Mouse (Mus musculus) hindbrain, embryonic 15.5 days (tissue): Measurements from ENCODE around the gene Ephb1. TPM values are rescaled to one million over a fixed set of nuclear protein-coding genes. Genes with fewer than 3 reads are reported as not detected.

Experiments used
- ATAC-seq: fragments of 200-750 bp; cut with Nextera tagmentation; 2 replicates; pipeline ENCODE4 v1.8.0; 2017; ENCODE audit warnings: low read depth, moderate number of reproducible peaks, moderate TSS enrichment; ENCODE audit not compliant: low FRiP score
- H3K27ac ChIP-seq: fragments of 300-500 bp; sonication (generic); replicated peaks from 2 replicates; pipeline ENCODE4 v1.5.1; 2015; ENCODE audit warnings: mild to moderate bottlenecking, inconsistent platforms
- H3K27me3 ChIP-seq: fragments of 300-500 bp; sonication (generic); 2 replicates; pipeline ENCODE4 v1.6.1; 2015; ENCODE audit warnings: control low read depth, inconsistent platforms
- H3K36me3 ChIP-seq: fragments of 300-500 bp; sonication (generic); 2 replicates; pipeline ENCODE4 v1.6.1; 2015; ENCODE audit warnings: control low read depth, inconsistent platforms
- H3K4me1 ChIP-seq: fragments of 300-500 bp; sonication (generic); replicated peaks from 2 replicates; pipeline ENCODE4 v1.6.1; 2015; ENCODE audit warnings: control low read depth, inconsistent platforms
- H3K4me2 ChIP-seq: fragments of 300-500 bp; sonication (generic); 2 replicates; pipeline ENCODE4 v1.6.1; 2015; ENCODE audit warnings: moderate library complexity, mild to moderate bottlenecking, inconsistent platforms
- H3K4me3 ChIP-seq: fragments of 300-500 bp; sonication (generic); 2 replicates; pipeline ENCODE4 v1.5.1; 2015; ENCODE audit warnings: mild to moderate bottlenecking, inconsistent platforms
- H3K9ac ChIP-seq: fragments of 300-500 bp; sonication (generic); 2 replicates; pipeline ENCODE4 v1.6.1; 2015; ENCODE audit warnings: inconsistent platforms
- H3K9me3 ChIP-seq: fragments of 300-500 bp; sonication (generic); 2 replicates; pipeline ENCODE4 v1.6.1; 2016; ENCODE audit warnings: control low read depth, inconsistent platforms
- WGBS: fragments of 180-500 bp; shearing (Covaris S2); methylation state at CpG from one replicate; pipeline ENCODE4 v1.1.7; 2015; 5-methylcytosine and 5-hydroxymethylcytosine counted together
- polyA plus RNA-seq: library from polyadenylated mRNA; unstranded; fragments of >200 nt; fragmentation: Nextera tagmentation; extraction: Ambion mirVana; gene quantifications from 2 replicates; pipeline ENCODE4 v1.2.1, GENCODE M21; 2015

Ephb1 gene
- polyA plus RNA-seq, 1 experiment from 2014 or later: 53.1 TPM

DNA sequence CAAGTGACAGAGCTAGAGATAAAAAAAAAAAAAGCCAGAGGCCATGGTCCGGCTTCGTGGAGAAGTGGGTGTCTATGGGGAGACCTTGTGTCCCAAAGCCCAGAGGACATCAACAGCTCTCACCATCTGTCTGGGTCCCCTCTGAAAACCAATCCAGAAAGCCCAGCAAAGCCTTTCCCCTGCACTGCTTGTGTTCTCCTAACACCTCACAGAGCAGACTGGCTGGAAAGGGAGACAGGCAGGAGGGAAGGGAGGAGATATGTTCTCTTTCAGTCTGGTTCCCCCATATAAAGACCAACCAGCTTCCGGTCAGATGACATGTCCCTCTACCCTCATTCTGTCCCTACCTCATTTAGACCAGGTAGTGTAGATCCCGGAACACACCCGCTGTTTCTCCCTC lies 3.3 kb downstream of the Ephb1 start:
- Histone ChIP-seq H3K27me3 (peaks cover 11% of the 10 kb centered on the region; the same call in 1 of the 2 replicates), H3K9ac (peak overlapping the region; percentile 96)
- WGBS: 41% methylated on average over 5 of the region's 5 CpGs

DNA sequence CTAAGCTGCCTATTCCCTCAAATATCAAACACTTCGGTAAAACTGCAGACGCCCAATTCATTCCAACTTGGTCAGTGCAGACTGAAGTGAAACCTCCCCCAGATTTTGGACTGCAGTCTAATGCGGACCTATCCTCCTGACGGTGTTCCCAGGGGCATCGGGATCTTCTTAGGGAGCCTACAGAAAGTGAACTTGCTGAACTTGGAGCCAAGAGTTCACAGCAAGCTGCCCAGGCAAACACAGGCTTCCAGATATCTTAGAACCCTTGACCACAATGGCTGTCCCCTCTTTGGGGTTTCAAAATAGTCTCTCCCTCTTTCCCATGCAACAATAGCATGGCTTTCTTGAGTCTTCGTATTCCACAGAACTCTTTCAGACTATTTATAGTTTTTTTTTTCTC lies 3.8 kb downstream of the Ephb1 start:
- Histone ChIP-seq H3K4me3 (peak overlapping the region; percentile 87; the same call in 1 of the 2 replicates), H3K9ac (no peak overlapping the region), H3K4me1 (peaks cover 47% of the 10 kb centered on the region), H3K27me3 (peaks cover 5% of the 10 kb centered on the region; the same call in 1 of the 2 replicates), H3K36me3 (no peaks in the 10 kb centered on the region), H3K27ac (no peak overlapping the region), H3K4me2 (peak overlapping the region; percentile 89), H3K9me3 (no peaks in the 10 kb centered on the region)
- 87% methylated on average over 6 of the region's 6 CpGs for WGBS
- ATAC-seq: no peak

More for the DNA sequence above, 3.3 kb downstream of the Ephb1 start:
- ATAC-seq: no peak
- Histone ChIP-seq H3K9me3 (no peaks in the 10 kb centered on the region), H3K36me3 (no peaks in the 10 kb centered on the region), H3K4me3 (peak overlapping the region; percentile 87), H3K4me2 (peak overlapping the region; percentile 89), H3K4me1 (peaks cover 42% of the 10 kb centered on the region), H3K27ac (peak overlapping the region; percentile 86)

DNA sequence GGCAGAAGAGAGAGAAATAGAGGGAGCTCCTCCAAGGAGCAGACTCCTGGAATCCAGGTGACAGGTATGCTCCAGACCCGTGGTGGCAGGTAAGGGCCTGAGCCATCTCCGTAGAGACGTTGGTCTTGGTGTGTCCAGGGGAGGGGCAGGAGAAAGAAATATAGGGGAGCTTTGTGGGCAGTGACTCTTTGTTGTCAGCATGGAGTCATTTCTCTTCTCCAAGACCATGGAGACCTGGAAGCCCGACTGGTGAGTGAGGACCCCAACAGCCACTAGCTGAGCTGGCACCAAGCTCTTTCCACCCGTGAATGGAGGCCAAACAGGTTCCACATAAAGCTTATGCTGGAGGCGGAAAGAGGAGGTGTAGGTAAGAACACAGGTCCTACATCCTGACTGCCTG lies 4.4 kb downstream of the Ephb1 start:
- Histone ChIP-seq H3K9ac (no peak overlapping the region), H3K27ac (no peak overlapping the region), H3K36me3 (no peaks in the 10 kb centered on the region), H3K4me1 (peaks cover 53% of the 10 kb centered on the region), H3K4me3 (no peak overlapping the region), H3K9me3 (no peaks in the 10 kb centered on the region), H3K27me3 (no peaks in the 10 kb centered on the region), H3K4me2 (no peak overlapping the region)
- 85% methylated on average over 6 of the region's 6 CpGs for WGBS
- ATAC-seq: no peak

DNA sequence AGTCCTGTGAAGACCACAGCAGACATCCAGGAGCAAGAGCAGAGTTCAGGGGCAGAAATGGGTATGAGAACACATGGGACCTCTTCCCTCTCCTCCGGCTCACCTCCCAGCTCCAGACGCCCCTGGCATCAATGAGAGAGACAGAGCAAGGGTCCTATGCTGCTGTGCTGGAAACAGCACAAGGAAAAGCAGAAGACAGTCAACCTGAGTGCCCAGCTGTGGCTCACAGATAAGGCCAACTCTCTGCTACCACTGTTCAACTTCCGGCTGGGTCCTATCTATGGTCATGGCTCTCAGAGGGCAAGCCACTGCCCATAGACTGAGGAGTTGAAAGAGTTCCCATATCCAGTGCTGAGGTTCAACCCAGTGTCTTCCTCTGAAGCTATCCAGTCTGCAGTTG lies 7.7 kb downstream of the Ephb1 start:
- Histone ChIP-seq H3K4me2 (no peak overlapping the region), H3K36me3 (no peaks in the 10 kb centered on the region), H3K4me1 (peaks cover 51% of the 10 kb centered on the region), H3K4me3 (no peak overlapping the region), H3K9ac (no peak overlapping the region), H3K9me3 (no peaks in the 10 kb centered on the region), H3K27ac (no peak overlapping the region), H3K27me3 (no peaks in the 10 kb centered on the region)
- ATAC-seq: no peak
- 91% methylated on average over 3 of the region's 3 CpGs for WGBS

DNA sequence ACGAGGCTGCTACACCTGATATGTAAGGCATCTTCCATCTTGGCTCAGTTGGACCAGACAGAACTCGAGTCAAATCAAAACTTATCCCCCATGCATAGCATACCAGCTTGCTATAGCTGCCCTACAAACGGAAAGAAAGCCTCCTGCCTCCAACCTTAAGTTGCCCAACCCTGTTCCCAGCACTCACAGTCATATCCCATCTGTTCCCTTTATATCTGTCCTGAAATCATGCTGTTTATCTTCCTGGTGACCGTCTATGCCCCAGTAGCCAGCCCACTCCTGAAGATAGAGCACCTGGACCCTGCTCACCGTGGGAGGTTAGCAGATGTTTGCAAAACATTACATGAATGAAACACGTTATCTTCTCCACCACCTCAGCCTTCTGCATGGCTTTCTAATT lies 9.0 kb downstream of the Ephb1 start:
- Histone ChIP-seq H3K36me3 (no peaks in the 10 kb centered on the region), H3K4me2 (no peak overlapping the region), H3K9ac (no peak overlapping the region), H3K9me3 (no peaks in the 10 kb centered on the region), H3K27me3 (no peaks in the 10 kb centered on the region), H3K4me3 (no peak overlapping the region), H3K27ac (no peak overlapping the region), H3K4me1 (peaks cover 44% of the 10 kb centered on the region)
- ATAC-seq: no peak
- WGBS: 57% methylated on average over 6 of the region's 6 CpGs

DNA sequence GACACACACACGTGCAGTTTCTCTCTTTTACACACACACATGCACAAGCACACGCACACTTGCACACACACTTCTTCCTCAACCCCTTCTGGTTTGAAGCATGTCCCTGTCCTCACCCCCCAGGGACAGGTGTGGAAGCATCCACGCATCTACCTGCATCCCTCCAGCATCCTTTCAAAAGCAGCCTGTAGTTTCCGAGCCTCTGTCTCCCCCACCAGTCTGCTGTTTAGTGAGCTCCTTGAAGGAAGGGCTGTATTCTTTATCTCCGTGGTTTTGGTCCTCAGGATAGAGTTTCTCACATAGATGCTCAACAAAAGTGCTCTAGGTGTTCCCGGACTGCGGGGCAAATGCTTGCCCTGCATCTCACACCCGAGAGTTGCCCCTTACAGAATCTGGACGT lies 9.4 kb downstream of the Ephb1 start:
- Histone ChIP-seq H3K36me3 (no peaks in the 10 kb centered on the region), H3K27me3 (no peaks in the 10 kb centered on the region), H3K9me3 (no peaks in the 10 kb centered on the region), H3K4me2 (no peak overlapping the region), H3K4me1 (peaks cover 49% of the 10 kb centered on the region), H3K4me3 (no peak overlapping the region), H3K27ac (no peak overlapping the region), H3K9ac (no peak overlapping the region)
- 75% methylated on average over 9 of the region's 9 CpGs for WGBS
- no peak for ATAC-seq

DNA sequence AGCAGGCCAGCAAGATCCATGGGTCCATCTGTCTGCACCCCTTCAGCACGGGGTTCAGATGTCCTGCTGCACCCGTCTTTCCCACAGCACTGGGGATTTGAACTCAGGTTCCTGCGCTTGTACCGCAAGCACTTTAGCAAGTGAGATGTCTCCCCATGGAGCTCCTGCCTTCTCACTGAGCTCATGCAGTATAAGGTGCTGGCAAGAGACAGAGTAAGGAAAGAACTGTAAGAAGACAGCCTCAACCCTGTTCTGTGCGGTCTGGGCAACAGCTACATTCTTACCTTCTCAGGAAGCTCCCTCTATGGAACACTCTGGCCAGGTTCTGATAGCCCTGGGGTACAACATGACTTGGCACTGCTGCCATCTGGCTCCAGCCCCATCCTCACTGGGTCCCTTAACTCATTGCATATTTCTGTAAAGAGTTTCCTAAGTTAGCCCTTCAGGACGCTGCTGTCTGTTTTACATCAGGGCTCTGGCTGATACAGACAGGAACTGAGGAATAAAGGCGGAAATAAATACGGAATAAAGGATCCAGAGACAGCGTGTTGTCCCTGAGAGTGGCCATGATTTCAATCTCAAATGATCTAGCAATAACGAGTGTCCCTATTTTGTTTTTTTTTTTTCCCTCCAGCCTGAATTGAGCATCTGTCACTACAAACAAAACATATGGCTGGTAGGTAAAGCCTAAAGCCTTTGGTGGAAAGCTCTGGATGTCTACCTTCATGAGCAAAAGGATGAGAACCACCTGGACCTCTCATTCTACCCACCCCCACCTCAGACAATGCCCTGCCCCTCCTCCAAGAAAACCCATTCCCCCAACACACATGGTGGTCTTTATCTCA lies 10.2 kb downstream of the Ephb1 start:
- no peaks in the 10 kb centered on the region for H3K36me3 ChIP-seq
- peaks cover 50% of the 10 kb centered on the region for H3K4me1 ChIP-seq
- no peak overlapping the region for H3K4me3 ChIP-seq
- H3K27me3 ChIP-seq: no peaks in the 10 kb centered on the region
- H3K27ac ChIP-seq: no peak overlapping the region
- no peak overlapping the region for H3K9ac ChIP-seq
- no peak overlapping the region for H3K4me2 ChIP-seq
- WGBS: 75% methylated on average over 10 of the region's 10 CpGs
- no peak for ATAC-seq
- no peaks in the 10 kb centered on the region for H3K9me3 ChIP-seq

DNA sequence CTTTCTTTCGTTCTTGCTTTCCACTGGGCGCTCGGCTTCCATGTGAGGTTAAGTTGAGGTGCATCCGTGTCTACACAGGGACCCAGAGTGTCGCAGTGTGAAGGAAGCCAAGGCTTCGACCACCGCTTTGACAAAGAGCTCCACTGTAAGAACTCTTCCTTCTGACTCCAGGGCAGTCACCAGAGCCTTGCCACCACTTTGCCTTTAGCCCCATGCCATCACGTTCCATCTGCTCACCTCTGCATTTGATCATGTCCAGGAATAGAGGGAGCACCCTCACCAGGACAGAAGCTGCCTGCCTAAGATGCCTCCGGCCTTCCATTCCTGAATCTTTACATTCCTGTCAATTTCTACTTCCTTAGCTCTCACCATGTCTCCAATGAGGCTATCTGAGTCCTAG lies 11.4 kb downstream of the Ephb1 start:
- H3K9me3 ChIP-seq: no peaks in the 10 kb centered on the region
- no peak overlapping the region for H3K27ac ChIP-seq
- no peak overlapping the region for H3K9ac ChIP-seq
- no peak overlapping the region for H3K4me3 ChIP-seq
- no peak overlapping the region for H3K4me2 ChIP-seq
- H3K27me3 ChIP-seq: no peaks in the 10 kb centered on the region
- peaks cover 40% of the 10 kb centered on the region for H3K4me1 ChIP-seq
- 95% methylated on average over 9 of the region's 9 CpGs for WGBS
- ATAC-seq: no peak
- no peaks in the 10 kb centered on the region for H3K36me3 ChIP-seq

DNA sequence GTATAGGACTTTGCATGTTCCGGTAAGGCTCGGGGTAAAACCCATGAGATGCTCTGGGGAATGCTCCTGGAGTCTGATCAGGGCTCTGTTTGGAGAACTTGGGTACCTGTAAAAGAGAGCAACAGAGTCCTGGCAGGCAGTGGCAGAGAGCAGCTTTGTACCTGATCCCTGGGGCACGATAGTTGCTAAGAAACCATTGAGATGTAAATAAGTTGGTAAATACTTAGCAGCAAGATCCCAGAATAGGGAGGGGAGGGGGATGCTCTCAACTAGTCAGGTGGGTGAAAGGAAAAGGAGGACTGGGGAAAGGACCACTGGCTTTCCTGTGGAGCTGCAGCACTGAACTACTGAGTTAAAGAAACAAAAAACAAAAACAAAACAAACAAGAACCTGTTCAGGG lies 12.5 kb downstream of the Ephb1 start:
- no peaks in the 10 kb centered on the region for H3K27me3 ChIP-seq
- H3K4me3 ChIP-seq: no peak overlapping the region
- H3K36me3 ChIP-seq: no peaks in the 10 kb centered on the region
- no peak overlapping the region for H3K27ac ChIP-seq
- peaks cover 41% of the 10 kb centered on the region for H3K4me1 ChIP-seq
- no peak for ATAC-seq
- H3K4me2 ChIP-seq: no peak overlapping the region
- H3K9me3 ChIP-seq: no peaks in the 10 kb centered on the region
- H3K9ac ChIP-seq: no peak overlapping the region
- WGBS: 42% methylated on average over 3 of the region's 3 CpGs

DNA sequence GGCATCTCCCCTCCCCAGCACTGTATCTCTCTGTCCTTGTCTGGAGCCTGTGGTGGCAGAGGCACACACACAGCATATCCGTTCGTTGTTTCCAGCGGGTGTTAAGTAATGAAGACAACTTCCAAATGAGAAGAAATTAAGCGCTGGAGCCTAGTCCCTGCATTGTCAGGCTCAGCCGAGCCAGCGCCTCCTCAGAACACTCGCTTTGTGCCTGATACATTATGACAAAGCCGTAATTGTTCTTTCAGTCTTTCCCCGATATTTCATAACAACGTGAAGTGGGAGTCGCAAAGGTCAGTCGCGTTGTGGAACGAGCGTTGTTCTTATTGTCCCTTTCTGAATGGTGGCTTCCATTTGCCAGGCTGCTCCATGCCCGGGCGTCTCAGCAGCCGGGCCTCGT lies 13.7 kb downstream of the Ephb1 start:
- Histone ChIP-seq H3K27ac (no peak overlapping the region), H3K4me2 (no peak overlapping the region), H3K4me1 (peaks cover 32% of the 10 kb centered on the region), H3K27me3 (no peaks in the 10 kb centered on the region), H3K4me3 (no peak overlapping the region), H3K9me3 (no peaks in the 10 kb centered on the region), H3K36me3 (no peaks in the 10 kb centered on the region), H3K9ac (no peak overlapping the region)
- WGBS: 38% methylated on average over 19 of the region's 19 CpGs
- ATAC-seq: no peak; the same call in 1 of the 2 replicates

DNA sequence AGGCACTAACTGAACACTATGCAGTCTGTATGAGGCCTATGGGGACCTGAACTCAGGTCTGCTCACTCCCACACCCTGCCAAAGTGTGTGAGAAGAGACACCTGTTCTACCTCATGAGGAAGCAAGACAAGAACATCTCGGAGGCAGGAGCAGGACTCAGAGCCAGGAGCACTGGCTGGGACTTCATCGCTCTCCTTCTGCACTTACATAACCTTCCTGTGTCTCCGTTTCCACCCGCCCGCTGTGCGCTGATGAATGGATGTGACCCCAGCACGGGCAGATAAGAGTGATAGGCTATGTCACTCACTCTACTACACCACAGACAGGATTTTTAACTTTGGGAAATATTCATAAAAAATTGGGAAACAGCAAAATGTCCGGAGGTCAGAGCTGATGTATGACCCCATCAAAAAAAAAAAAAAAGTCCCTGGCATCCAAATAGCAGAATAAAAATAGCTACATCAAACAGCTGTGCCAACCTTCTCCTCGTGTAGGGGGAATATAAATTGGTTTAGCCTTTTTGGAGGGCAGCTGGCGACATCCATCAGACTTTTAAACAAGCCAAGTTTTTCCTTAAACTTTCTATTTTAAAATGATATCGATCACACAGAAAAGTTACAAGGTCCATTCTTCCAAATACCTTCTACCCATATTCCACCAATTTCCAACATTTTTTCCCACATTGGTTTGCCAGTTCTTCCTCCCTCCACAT lies 18.8 kb downstream of the Ephb1 start:
- H3K27me3 ChIP-seq: no peaks in the 10 kb centered on the region
- peaks cover 13% of the 10 kb centered on the region for H3K4me1 ChIP-seq
- H3K4me2 ChIP-seq: no peak overlapping the region
- H3K4me3 ChIP-seq: no peak overlapping the region
- ATAC-seq: no peak
- H3K27ac ChIP-seq: no peak overlapping the region
- no peaks in the 10 kb centered on the region for H3K9me3 ChIP-seq
- H3K36me3 ChIP-seq: no peaks in the 10 kb centered on the region
- no peak overlapping the region for H3K9ac ChIP-seq
- 80% methylated on average over 11 of the region's 11 CpGs for WGBS

DNA sequence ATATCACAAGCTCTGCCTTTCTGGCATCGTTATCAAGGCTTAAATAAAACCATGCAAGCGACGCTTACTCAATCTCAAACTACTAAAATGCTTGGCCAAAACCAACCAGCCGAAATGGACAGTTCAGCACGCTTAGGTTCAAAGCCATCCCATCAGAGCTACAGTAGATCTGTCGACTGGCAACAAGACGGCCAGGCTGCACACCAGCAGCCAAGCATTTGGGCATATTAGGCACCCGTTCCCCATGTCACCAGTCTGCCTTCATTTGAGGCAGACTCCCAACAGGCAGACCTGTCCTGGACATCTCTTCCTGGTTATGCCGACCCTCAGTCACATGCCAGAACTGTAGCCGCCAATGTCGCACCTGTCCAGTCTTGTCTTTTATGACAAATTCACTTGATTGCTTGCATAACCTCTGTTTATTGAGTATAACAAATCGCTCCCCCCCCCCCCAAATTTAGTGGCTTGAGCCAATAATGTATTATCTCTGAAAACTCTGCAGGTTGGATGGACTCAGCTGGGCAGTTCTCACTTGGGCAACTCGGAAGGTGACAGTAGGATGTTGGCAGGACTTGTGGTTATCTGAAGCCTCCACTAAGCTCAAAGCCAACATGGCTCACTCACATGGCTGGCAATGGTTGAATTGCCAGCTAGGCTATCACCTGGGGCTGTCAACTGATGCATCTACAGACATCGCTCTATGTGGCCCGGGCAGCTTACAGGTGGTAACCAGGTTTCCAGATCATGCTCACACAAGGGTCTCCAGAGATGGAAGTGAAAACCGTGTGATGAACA lies 24.0 kb downstream of the Ephb1 start:
- no peak for ATAC-seq
- H3K9me3 ChIP-seq: no peaks in the 10 kb centered on the region
- H3K4me2 ChIP-seq: no peak overlapping the region
- no peak overlapping the region for H3K27ac ChIP-seq
- no peaks in the 10 kb centered on the region for H3K27me3 ChIP-seq
- H3K4me3 ChIP-seq: no peak overlapping the region
- H3K4me1 ChIP-seq: no peaks in the 10 kb centered on the region; the same call in 1 of the 2 replicates
- 90% methylated on average over 16 of the region's 16 CpGs for WGBS
- H3K36me3 ChIP-seq: no peaks in the 10 kb centered on the region
- no peak overlapping the region for H3K9ac ChIP-seq
